Mouse (Mus musculus): ENCODE results near the gene Gpr18. TPM values are rescaled to one million over a fixed set of nuclear protein-coding genes. Genes with fewer than 3 reads are reported as not detected.
A peak's percentile ranks its signal among the peaks of the same experiment; 100 is the strongest.
"Not testable (repeated sequence)": the region's sequence is repeated elsewhere in the genome, so short reads cannot be mapped to it uniquely, and the experiment has no call there.

Gpr18 gene
- total RNA-seq, 2 experiments from 2014 or later, result not detected

- DNase-seq (ENCODE audit: low spot score in 2 of 2), result no peak
These were observed 21.0 kb downstream of the Gpr18 start for GRCm38 (mm10) chr14:121894511-121895135.

DNA sequence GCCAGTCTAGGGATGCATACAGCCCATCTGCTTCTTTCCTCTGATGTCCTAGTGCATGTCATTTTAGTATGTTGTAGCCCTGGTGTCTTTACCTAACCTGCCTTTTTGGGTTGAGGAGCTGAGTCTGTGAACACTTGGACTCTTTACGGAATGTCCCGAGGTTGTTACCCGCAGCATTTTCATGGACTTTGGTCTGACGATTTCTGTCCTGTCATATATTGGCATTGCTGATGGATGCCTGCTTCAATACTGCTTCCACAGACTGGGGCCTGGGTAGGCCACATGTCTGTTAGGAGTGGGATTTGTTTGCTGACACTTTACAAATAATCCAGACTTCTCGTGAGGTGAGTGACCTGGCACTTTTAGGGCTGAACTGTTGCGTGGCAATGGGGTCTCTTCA is 21.8 kb downstream of the Gpr18 start:
- no peak for DNase-seq (ENCODE audit: low spot score in 2 of 2)

DNA sequence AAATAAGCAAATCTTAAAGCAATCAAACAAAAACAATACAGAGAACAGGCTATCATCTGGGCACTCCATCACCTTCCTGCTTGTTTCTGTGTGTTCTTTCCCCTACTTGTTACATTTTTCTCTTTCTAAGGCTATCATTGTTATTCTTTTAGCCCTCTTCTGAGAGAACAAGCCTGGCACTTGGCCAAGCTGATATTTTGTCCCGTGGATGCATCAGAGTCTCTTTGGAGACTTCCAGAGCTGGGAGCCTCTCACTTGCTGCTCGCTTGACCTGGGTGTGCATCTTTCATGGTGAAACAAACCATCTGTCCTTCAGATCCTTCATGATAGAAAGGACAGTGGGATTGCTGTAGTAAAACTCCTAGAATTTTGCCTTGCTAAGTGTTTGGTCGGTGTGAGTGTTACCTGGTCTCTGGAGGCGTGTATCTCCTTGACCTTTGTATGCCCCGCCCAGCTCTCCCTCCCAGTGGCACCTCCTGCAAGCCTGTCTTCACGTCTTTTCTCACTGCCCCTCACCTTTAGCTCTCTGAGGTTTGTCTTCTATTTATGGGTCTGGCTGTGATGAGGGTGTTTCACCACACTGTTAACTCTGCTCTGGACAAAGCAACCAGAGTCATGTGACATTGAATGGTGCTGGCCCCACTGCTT is 31.3 kb downstream of the Gpr18 start:
- DNase-seq (ENCODE audit: low spot score in 2 of 2), result no peak

- no peak for DNase-seq (ENCODE audit: low spot score in 2 of 2)
These were observed 34.4 kb downstream of the Gpr18 start for GRCm38 (mm10) chr14:121881211-121881610.

GRCm38 (mm10) chr14:121879266-121879840 is 36.2 kb downstream of the Gpr18 start:
- DNase-seq (ENCODE audit: low spot score in 2 of 2), result peak; percentile 13 to 33

DNA sequence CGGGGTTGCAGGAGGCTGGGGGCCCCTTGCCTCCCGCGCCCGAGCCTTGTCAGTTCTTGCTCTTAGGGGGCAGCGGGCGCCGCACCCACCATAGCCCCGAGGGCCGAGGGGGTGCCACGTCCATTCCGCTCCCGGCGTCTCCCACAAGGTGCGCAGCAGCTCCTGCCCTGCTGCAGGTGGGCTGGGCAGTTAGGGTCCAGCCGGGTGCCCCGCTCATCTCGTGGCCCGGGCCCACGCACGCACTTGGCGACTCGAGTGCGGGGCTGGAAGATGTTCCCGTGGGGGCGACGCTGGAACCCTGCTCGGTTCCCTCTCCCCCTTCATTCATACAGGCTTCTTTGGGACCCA is 36.7 kb downstream of the Gpr18 start:
- no peak for DNase-seq (ENCODE audit: low spot score in 2 of 2)

DNA sequence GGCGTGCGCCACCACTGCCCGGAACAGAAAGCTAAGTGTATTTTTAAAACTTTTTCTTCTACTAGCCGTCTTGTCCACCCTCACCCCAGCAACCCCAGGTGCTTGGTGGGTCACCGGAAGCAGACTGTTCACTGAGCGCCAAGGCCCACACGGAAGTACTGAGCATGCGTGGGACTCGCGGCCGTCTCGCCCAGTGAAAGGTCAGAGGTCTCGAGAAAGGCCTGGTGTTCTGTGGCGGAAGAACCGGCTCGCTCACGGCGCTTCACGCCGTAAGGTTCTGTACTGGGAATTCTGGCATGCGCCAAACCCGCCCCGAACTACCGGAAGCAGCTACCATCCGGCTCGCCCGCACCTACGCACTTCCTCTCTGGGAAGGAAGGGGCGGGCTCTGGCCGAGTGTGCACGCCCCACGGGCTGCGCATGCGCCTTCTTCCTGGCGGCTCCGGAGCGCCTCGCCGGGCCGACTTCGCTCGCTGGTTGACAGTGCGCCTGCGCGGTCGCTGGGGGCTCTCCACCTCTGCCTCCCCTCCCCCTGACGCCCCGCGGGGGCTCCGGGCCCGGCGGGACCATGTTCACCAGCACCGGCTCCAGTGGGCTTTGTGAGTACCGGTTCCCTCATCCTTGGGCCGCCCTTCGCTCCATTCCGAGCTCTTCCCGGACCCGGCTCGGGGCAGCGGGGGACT is 37.3 kb downstream of the Gpr18 start, which contains the start of gene Ubac2:
Ubac2 (plus strand) TSS at position 445 of the 683 bp plus-strand sequence.
- DNase-seq (ENCODE audit: low spot score in 2 of 2), result peak; percentile 98 to 99

DNA sequence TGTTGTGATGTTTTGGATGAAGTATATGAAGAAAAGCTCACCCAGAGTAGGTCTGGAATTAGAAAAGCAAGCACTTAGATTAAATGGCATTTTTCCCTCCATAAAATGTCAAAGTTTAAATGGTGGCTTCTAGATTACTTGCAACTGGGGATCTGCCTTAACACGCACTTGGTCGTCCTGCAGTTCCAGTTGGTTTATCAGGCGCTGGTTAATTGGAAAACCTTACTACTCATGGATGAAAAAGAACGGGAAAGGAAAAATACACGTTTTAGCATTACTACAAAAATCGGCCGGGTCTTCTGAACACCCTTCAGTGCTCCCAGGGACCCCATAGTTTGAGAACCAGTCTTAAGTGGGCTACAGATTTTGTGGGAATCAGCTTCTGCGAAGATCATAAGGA is 37.9 kb downstream of the Gpr18 start:
- DNase-seq (ENCODE audit: low spot score in 2 of 2), result no peak

- DNase-seq (ENCODE audit: low spot score in 2 of 2), result no peak
These were observed 38.7 kb downstream of the Gpr18 start for GRCm38 (mm10) chr14:121876860-121877259.

DNA sequence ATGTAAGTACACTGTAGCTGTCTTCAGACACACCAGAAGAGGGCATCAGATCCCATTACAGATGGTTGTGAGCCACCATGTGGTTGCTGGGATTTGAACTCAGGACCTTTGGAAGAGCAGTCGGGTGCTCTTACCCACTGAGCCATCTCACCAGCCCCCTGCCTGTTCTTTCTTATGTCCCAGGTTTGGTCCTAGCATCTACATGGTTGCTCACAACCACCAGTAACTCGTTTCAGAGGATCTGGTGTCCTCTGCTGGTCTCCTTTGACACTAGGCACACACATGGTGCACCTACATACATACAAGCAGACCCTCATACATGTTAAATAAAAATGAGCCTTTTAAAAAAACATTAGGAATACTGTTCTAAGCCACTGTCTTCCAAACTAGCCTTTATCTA is 39.4 kb downstream of the Gpr18 start:
- DNase-seq (ENCODE audit: low spot score in 2 of 2), result not testable (repeated sequence)

DNA sequence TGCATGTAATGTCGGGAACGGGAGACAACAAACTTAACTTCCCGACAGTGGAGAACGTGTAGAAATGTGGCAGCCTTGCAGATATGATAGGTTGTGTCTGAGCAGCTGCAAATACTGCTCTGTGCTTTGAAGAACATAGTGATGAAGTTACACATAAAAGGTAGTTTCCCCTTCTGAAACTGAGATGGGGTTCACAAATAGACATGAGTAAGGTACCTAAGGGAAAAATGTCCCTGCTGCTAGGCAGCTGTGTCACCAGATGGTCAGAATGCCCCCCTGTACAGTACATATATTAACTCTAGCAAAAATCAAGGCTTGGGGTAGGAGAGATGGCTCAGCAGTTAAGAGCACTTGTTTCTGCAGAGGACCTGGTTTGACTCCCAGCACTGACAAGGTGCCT is 41.9 kb downstream of the Gpr18 start:
- no peak for DNase-seq (ENCODE audit: low spot score in 2 of 2)

- DNase-seq (ENCODE audit: low spot score in 2 of 2), result no peak
These were observed 42.4 kb downstream of the Gpr18 start for GRCm38 (mm10) chr14:121873172-121873571.

DNA sequence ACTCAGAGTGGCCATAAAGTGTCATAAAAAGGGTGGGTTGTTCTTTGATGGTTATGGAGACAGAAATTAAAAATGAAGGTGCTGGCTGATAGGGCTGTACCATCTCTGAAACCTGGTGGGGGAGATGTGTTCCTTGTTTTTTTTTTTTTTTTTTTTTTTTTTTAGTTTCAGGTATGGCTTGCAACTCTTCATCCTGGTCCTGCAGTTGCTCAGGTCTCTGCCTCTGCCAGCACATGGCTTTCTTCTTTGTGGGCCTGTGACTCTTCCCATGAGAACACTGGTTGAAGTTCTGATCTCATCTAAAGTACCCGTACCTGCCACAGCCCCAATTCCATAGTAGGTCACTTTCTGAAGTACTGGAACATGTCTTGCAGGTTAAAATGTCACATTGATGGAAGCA is 42.8 kb downstream of the Gpr18 start:
- no peak for DNase-seq (ENCODE audit: low spot score in 2 of 2)

- no peak for DNase-seq (ENCODE audit: low spot score in 2 of 2)
These were observed 46.5 kb downstream of the Gpr18 start for GRCm38 (mm10) chr14:121869111-121869510.

GRCm38 (mm10) chr14:121866574-121866973 is 49.0 kb downstream of the Gpr18 start:
- no peak for DNase-seq (ENCODE audit: low spot score in 2 of 2)

GRCm38 (mm10) chr14:121865162-121865561 is 50.4 kb downstream of the Gpr18 start:
- DNase-seq (ENCODE audit: low spot score in 2 of 2), result peak; percentile 59 to 73

Other genes with a start within 250 kb of the Gpr18 start
- gene Dock9, start 117.9 kb downstream of the Gpr18 start, total RNA-seq (2021), result 100 to 1,000 TPM; 246 to 254 TPM
- gene Ubac2, start 37.2 kb downstream of the Gpr18 start, total RNA-seq (2021), result 10 to 100 TPM; 39.1 to 39.3 TPM
- gene Gpr183, start 49.4 kb upstream of the Gpr18 start, total RNA-seq (2021), result under 1 TPM; 0.71 to 0.83 TPM
- gene Timm8a2, start 118.9 kb upstream of the Gpr18 start, total RNA-seq (2021), result not detected
- 10 to 100 TPM; 78.5 to 89.9 TPM for gene Tm9sf2, start 191.3 kb upstream of the Gpr18 start, total RNA-seq (2021)